8 mouse cellular contexts compared by ENCODE assay signal in the genomic region with DNA sequence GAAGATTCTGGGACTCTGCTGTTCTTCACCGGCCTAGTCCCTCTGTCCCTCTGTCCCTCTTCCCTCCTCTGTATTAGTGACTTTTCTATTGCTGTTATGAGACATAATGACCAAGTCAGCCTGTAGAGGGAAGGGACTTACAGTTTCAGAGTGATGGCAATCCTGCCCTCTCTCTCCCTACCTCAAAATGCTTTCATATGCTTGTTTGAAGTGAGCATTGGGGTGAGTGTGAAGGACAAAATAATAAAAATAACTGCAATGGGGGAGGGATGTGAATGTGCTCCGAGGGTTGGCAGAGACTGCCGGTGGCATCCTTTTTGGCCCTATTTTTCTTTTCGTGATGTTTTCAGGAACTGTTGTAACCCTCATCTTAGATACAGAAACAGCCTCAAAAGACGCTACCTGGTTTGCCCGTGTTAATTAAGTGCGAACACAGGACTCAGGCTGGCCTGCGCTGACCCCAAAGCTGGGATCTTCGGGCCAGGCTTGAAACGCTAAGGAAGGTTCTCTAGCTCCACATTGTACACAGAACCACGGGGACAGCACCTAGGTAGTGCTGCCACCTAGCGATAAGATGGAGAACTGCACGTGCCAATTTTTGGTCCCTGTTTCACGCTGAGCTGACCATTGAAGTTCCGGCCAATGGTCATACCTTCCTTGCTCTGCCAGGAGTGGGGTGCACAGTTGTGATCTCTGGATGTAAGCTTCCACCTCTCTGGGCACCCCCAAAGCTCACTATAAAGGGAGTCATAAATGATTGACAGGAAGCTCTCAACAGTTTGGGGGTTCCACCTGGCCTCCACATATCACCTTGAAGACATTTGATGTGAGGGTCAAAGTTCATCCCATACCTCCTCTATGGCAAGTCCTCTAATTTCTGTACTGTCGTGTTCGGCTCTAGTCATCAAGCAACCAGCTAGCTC. TPM values are rescaled to one million over a fixed set of nuclear protein-coding genes. Genes with fewer than 3 reads are reported as not detected.
DNase-seq lines count a peak whose midpoint lies in the region; ATAC-seq and TF ChIP-seq lines count a peak whose summit lies in the region.

No protein-coding gene starts in this region.

- WGBS in neural tube, embryonic 15.5 days, result 39% methylated on average over 17 of the region's 17 CpGs
- WGBS in limb, embryonic 14.5 days, result 37% methylated on average over 17 of the region's 17 CpGs
- WGBS in neural tube, embryonic 13.5 days, result 37% methylated on average over 17 of the region's 17 CpGs

- no peak for ATAC-seq in neural tube, embryonic 15.5 days (ENCODE audit: low FRiP score)
- peak; percentile 64 for ATAC-seq in inflammation-experienced regulatory T-cells, adult 6 months
- no peak for ATAC-seq in limb, embryonic 14.5 days (ENCODE audit: low FRiP score, low read depth)
- 0 out of 2 replicates have a peak, but pooled peaks have one; percentile 47 for ATAC-seq in neural tube, embryonic 13.5 days (ENCODE audit: low read depth)

- peak; percentile 68 for DNase-seq in neural tube, embryonic 10.5 days (ENCODE audit: extremely low spot score, low spot score)
- DNase-seq in brain, adult 2 months (ENCODE audit: low read depth, low spot score), result peak; percentile 57
- peak; percentile 48 for DNase-seq in limb, embryonic 14.5 days (ENCODE audit: low spot score)
- DNase-seq in thymus, postnatal 14 days, result peak; percentile 56

- H3K27me3 ChIP-seq in neural tube, embryonic 15.5 days (replicated peaks), result no peaks in the 10 kb centered on the region
- no peaks in the 10 kb centered on the region for H3K27me3 ChIP-seq in limb, embryonic 14.5 days (ENCODE audit: control insufficient read depth, insufficient read depth, low read length)
- no peaks in the 10 kb centered on the region for H3K27me3 ChIP-seq in neural tube, embryonic 13.5 days

- no peak for TF ChIP-seq POLR2A in embryonic fibroblast, embryonic 13.5 days (IDR thresholded peaks at IDR 0.05; ENCODE audit: low read depth, low read length)
- no peak for TF ChIP-seq POLR2A in limb, embryonic 14.5 days (IDR thresholded peaks at IDR 0.05; ENCODE audit: borderline replicate concordance, extremely low read depth, insufficient read depth, insufficient read length)

- no peak overlapping the region for H3K9ac ChIP-seq in neural tube, embryonic 15.5 days (replicated peaks)
- H3K9ac ChIP-seq in limb, embryonic 14.5 days (ENCODE audit: low read depth, low read length, severe bottlenecking), result no peak overlapping the region
- H3K9ac ChIP-seq in neural tube, embryonic 13.5 days, result no peak overlapping the region

- H3K27ac ChIP-seq in neural tube, embryonic 15.5 days (replicated peaks), result no peak overlapping the region
- no peak overlapping the region for H3K27ac ChIP-seq in embryonic fibroblast, embryonic 13.5 days (ENCODE audit: insufficient read depth, low read length)
- H3K27ac ChIP-seq in limb, embryonic 14.5 days (replicated peaks; ENCODE audit: low read depth, low read length), result no peak overlapping the region
- no peak overlapping the region for H3K27ac ChIP-seq in neural tube, embryonic 13.5 days (replicated peaks)

- H3K4me2 ChIP-seq in neural tube, embryonic 15.5 days, result no peak overlapping the region
- H3K4me2 ChIP-seq in limb, embryonic 14.5 days (replicated peaks; ENCODE audit: low read depth, low read length, severe bottlenecking), result no peak overlapping the region
- no peak overlapping the region for H3K4me2 ChIP-seq in neural tube, embryonic 13.5 days

- 0 out of 2 replicates have a peak, but pooled peaks cover 2% of the 10 kb centered on the region for H3K4me1 ChIP-seq in neural tube, embryonic 15.5 days
- H3K4me1 ChIP-seq in embryonic fibroblast, embryonic 13.5 days (ENCODE audit: control insufficient read depth, insufficient read depth, low read length), result no peaks in the 10 kb centered on the region
- H3K4me1 ChIP-seq in limb, embryonic 14.5 days (ENCODE audit: control insufficient read depth, insufficient read depth, low read length), result no peaks in the 10 kb centered on the region
- H3K4me1 ChIP-seq in neural tube, embryonic 13.5 days (replicated peaks), result no peaks in the 10 kb centered on the region; the same call in 1 of the 2 replicates

- no peak overlapping the region for H3K4me3 ChIP-seq in neural tube, embryonic 15.5 days (replicated peaks)
- H3K4me3 ChIP-seq in embryonic fibroblast, embryonic 13.5 days (ENCODE audit: insufficient read depth, low read length), result no peak overlapping the region
- H3K4me3 ChIP-seq in limb, embryonic 14.5 days (replicated peaks; ENCODE audit: low read length), result no peak overlapping the region
- H3K4me3 ChIP-seq in neural tube, embryonic 13.5 days, result no peak overlapping the region

- TF ChIP-seq CTCF in embryonic fibroblast, embryonic 13.5 days (IDR thresholded peaks at IDR 0.05; ENCODE audit: borderline replicate concordance, insufficient read depth, low read length), result peak; percentile 92; the same call in 1 of the 2 replicates

- no peaks in the 10 kb centered on the region for H3K9me3 ChIP-seq in neural tube, embryonic 15.5 days (replicated peaks)
- H3K9me3 ChIP-seq in limb, embryonic 14.5 days (ENCODE audit: control insufficient read depth, low read length), result no peaks in the 10 kb centered on the region
- H3K9me3 ChIP-seq in neural tube, embryonic 13.5 days, result no peaks in the 10 kb centered on the region

- H3K36me3 ChIP-seq in neural tube, embryonic 15.5 days, result no peaks in the 10 kb centered on the region
- no peaks in the 10 kb centered on the region for H3K36me3 ChIP-seq in limb, embryonic 14.5 days (ENCODE audit: control insufficient read depth, insufficient read depth, low read length)
- no peaks in the 10 kb centered on the region for H3K36me3 ChIP-seq in neural tube, embryonic 13.5 days

RNA-seq across cellular contexts. Expression of a gene that starts 17.1 kb away (rescaled TPM):
- 5.4 and 5.6 TPM in 2 replicates for polyA plus RNA-seq in neural tube, embryonic 15.5 days (2015; fragmentation: Nextera tagmentation; extraction: Ambion mirVana)
- 1.6 and 2.1 TPM in 2 replicates for polyA plus RNA-seq in embryonic fibroblast, embryonic 13.5 days (2011; ENCODE audit: insufficient read length, low read depth, missing spikeins)
- under 1 TPM; 0.58 to 0.74 (median 0.60) TPM for polyA plus RNA-seq in inflammation-experienced regulatory T-cells, adult 6 months (2017; shearing (Covaris generic))
- 4.4 and 4.7 TPM in 2 replicates for polyA plus RNA-seq in limb, embryonic 14.5 days (2012; rRNA removed)
- 1.9 and 2.8 TPM in 2 replicates for polyA plus RNA-seq in limb, embryonic 14.5 days (2014; fragmentation: Nextera tagmentation; extraction: Ambion mirVana)
- polyA plus RNA-seq in neural tube, embryonic 13.5 days (2015; fragmentation: Nextera tagmentation; extraction: Ambion mirVana), result 4.3 and 4.9 TPM in 2 replicates

RNA-seq across cellular contexts. Expression of a gene that starts 42.8 kb away (rescaled TPM):
- 0.44 and 2.9 TPM in 2 replicates for polyA plus RNA-seq in neural tube, embryonic 15.5 days (2015; fragmentation: Nextera tagmentation; extraction: Ambion mirVana)
- polyA plus RNA-seq in embryonic fibroblast, embryonic 13.5 days (2011; ENCODE audit: insufficient read length, low read depth, missing spikeins), result 2.1 and 2.2 TPM in 2 replicates
- 100 to 1,000 TPM; 172 to 296 (median 268) TPM for polyA plus RNA-seq in inflammation-experienced regulatory T-cells, adult 6 months (2017; shearing (Covaris generic))
- polyA plus RNA-seq in limb, embryonic 14.5 days (2012; rRNA removed), result 3.2 and 3.5 TPM in 2 replicates
- 4.6 and 5.3 TPM in 2 replicates for polyA plus RNA-seq in limb, embryonic 14.5 days (2014; fragmentation: Nextera tagmentation; extraction: Ambion mirVana)
- 0.85 and 0.96 TPM in 2 replicates for polyA plus RNA-seq in neural tube, embryonic 13.5 days (2015; fragmentation: Nextera tagmentation; extraction: Ambion mirVana)

Comparison
In these comparisons a context has a peak if more than half of its experiments do, and no peak if none do; other contexts are left out.
1. ATAC-seq: peak in inflammation-experienced regulatory T-cells, adult 6 months (single experiment) and neural tube, embryonic 13.5 days (single experiment); none in neural tube, embryonic 15.5 days (single experiment) and limb, embryonic 14.5 days (single experiment).
2. RNA of a gene that starts 42.8 kb away (polyA plus RNA-seq): 172 to 296 TPM in inflammation-experienced regulatory T-cells, adult 6 months; 3.2 to 5.3 TPM in limb, embryonic 14.5 days, 2.1 to 2.2 TPM in embryonic fibroblast, embryonic 13.5 days, 0.85 to 0.96 TPM in neural tube, embryonic 13.5 days and 0.44 to 2.9 TPM in neural tube, embryonic 15.5 days; every median in the first group is over 10 times any median in the second.
3. Peak in every context shown above with its lines, with median percentiles within 50 percentile points of each other: DNase-seq.